Mouse (Mus musculus) heart, embryonic 14.5 days (tissue): ENCODE results near the gene Cobll1. TPM values are rescaled to one million over a fixed set of nuclear protein-coding genes. Genes with fewer than 3 reads are reported as not detected.

Experiments
- ATAC-seq: fragments of 200-750 bp; cut with Nextera tagmentation; 2 replicates; pipeline ENCODE4 v1.8.0; 2017; ENCODE audit warnings: low read depth, moderate TSS enrichment; ENCODE audit not compliant: insufficient number of reproducible peaks, insufficient read depth, low FRiP score
- H3K27ac ChIP-seq, 2 experiments: fragments of 200-500 bp in 1 of 2; fragments of 300-500 bp in 1 of 2; sonication (generic) in 1 of 2; replicated peaks in 1 of 2; 2 replicates each; pipeline ENCODE4 v1.5.1; 2012 to 2014; ENCODE audit warnings: low read depth in 2 of 2, low read length in 2 of 2, control low read depth in 1 of 2, mild to moderate bottlenecking in 1 of 2, mixed read lengths in 1 of 2; ENCODE audit not compliant: control insufficient read depth in 1 of 2, insufficient read depth in 1 of 2
- H3K27me3 ChIP-seq: fragments of 300-500 bp; sonication (generic); 2 replicates; pipeline ENCODE4 v1.6.1; 2014; ENCODE audit warnings: mild to moderate bottlenecking, low read length, control low read depth; ENCODE audit not compliant: control insufficient read depth, insufficient read depth
- H3K36me3 ChIP-seq: fragments of 300-500 bp; sonication (generic); 2 replicates; pipeline ENCODE4 v1.6.1; 2014; ENCODE audit warnings: mild to moderate bottlenecking, control low read depth, low read length, mixed read lengths; ENCODE audit not compliant: control insufficient read depth, insufficient read depth
- H3K4me1 ChIP-seq, 2 experiments: fragments of 200-500 bp in 1 of 2; fragments of 300-500 bp in 1 of 2; sonication (generic) in 1 of 2; 2 replicates each; pipeline ENCODE4 v1.6.1; 2012 to 2014; ENCODE audit warnings: low read length in 2 of 2, control low read depth in 1 of 2, mixed read lengths in 1 of 2; ENCODE audit not compliant: control insufficient read depth in 2 of 2, insufficient read depth in 2 of 2
- H3K4me2 ChIP-seq: fragments of 300-500 bp; sonication (generic); 2 replicates; pipeline ENCODE4 v1.6.1; 2014; ENCODE audit warnings: mild to moderate bottlenecking, low read length
- H3K4me3 ChIP-seq, 2 experiments: fragments of 200-500 bp in 1 of 2; fragments of 300-500 bp in 1 of 2; sonication (generic) in 1 of 2; 2 replicates each; pipeline ENCODE4 v1.5.1; 2012 to 2014; ENCODE audit warnings: low read length in 2 of 2, mild to moderate bottlenecking in 2 of 2, control low read depth in 1 of 2, low read depth in 1 of 2, moderate library complexity in 1 of 2; ENCODE audit not compliant: control insufficient read depth in 1 of 2, insufficient read depth in 1 of 2
- H3K9ac ChIP-seq: fragments of 300-500 bp; sonication (generic); 2 replicates; pipeline ENCODE4 v1.6.1; 2014; ENCODE audit warnings: mild to moderate bottlenecking, low read length
- H3K9me3 ChIP-seq: fragments of 300-500 bp; sonication (generic); 2 replicates; pipeline ENCODE4 v1.6.1; 2016; ENCODE audit warnings: low read length, control low read depth; ENCODE audit not compliant: control insufficient read depth
- WGBS: fragments of 180-500 bp; shearing (Covaris S2); extraction: QIAGEN DNeasy Blood & Tissue Kit; methylation state at CpG from one replicate; pipeline ENCODE4 v1.1.7; 2014; 5-methylcytosine and 5-hydroxymethylcytosine counted together
- polyA plus RNA-seq: library from polyadenylated mRNA; unstranded; fragments of >200 nt; fragmentation: Nextera tagmentation; extraction: Ambion mirVana; gene quantifications from 2 replicates; pipeline ENCODE4 v1.2.1, GENCODE M21; 2014

Gene Cobll1
- polyA plus RNA-seq, 1 experiment from 2014 or later, result 10.6 TPM

GRCm38 (mm10) chr2:65145421-65146117, 93.6 kb downstream of the Cobll1 start:
- Histone ChIP-seq H3K4me3 (no peak overlapping the region), H3K9ac (no peak overlapping the region), H3K27ac (no peak overlapping the region), H3K4me1 (no peaks in the 10 kb centered on the region; a peak in 1 of 4 replicates), H3K4me2 (no peak overlapping the region), H3K27me3 (no peaks in the 10 kb centered on the region), H3K9me3 (0 out of 2 replicates have a peak, but pooled peaks cover 5% of the 10 kb centered on the region), H3K36me3 (peaks cover 13% of the 10 kb centered on the region)
- 52% methylated on average over 6 of the region's 6 CpGs for WGBS
- 0 out of 2 replicates have a peak, but pooled peaks have one; percentile 50 for ATAC-seq

- H3K27ac ChIP-seq, result no peak overlapping the region
- no peak overlapping the region for H3K4me2 ChIP-seq
- H3K36me3 ChIP-seq, result no peaks in the 10 kb centered on the region
- ATAC-seq, result no peak
- 0 out of 2 replicates have a peak, but pooled peaks cover 5% of the 10 kb centered on the region for H3K9me3 ChIP-seq
- no peaks in the 10 kb centered on the region for H3K27me3 ChIP-seq
- H3K4me3 ChIP-seq, result no peak overlapping the region
- no peak overlapping the region for H3K9ac ChIP-seq
- WGBS, result 58% methylated on average over 4 of the region's 4 CpGs
- peaks cover 0 to 15% of the 10 kb centered on the region in 2 experiments; a peak in 2 of 4 replicates for H3K4me1 ChIP-seq
These were observed 98.0 kb downstream of the Cobll1 start for GRCm38 (mm10) chr2:65141093-65141661.

- peak; percentile 73 for ATAC-seq
- Histone ChIP-seq H3K4me3 (no peak overlapping the region), H3K9ac (no peak overlapping the region), H3K9me3 (0 out of 2 replicates have a peak, but pooled peaks cover 5% of the 10 kb centered on the region), H3K36me3 (no peaks in the 10 kb centered on the region), H3K4me1 (peaks cover 0 to 15% of the 10 kb centered on the region in 2 experiments; a peak in 2 of 4 replicates), H3K4me2 (peak overlapping the region; percentile 6; the same call in 1 of the 2 replicates), H3K27me3 (no peaks in the 10 kb centered on the region), H3K27ac (peak overlapping the region; percentile 20 to 56; a peak in 3 of 4 replicates)
- WGBS, result 18% methylated on average over 6 of the region's 6 CpGs
These were observed 98.8 kb downstream of the Cobll1 start for GRCm38 (mm10) chr2:65140330-65140922.

- Histone ChIP-seq H3K36me3 (no peaks in the 10 kb centered on the region), H3K4me2 (peak overlapping the region; percentile 6; the same call in 1 of the 2 replicates), H3K4me3 (no peak overlapping the region), H3K4me1 (peaks cover 0 to 15% of the 10 kb centered on the region in 2 experiments; a peak in 2 of 4 replicates), H3K9ac (no peak overlapping the region), H3K27ac (peak overlapping the region in 1 of 2 experiments; percentile 56; a peak in 2 of 4 replicates), H3K27me3 (no peaks in the 10 kb centered on the region), H3K9me3 (0 out of 2 replicates have a peak, but pooled peaks cover 5% of the 10 kb centered on the region)
- WGBS, result 70% methylated on average over 4 of the region's 4 CpGs
- ATAC-seq, result no peak
These were observed 99.4 kb downstream of the Cobll1 start for GRCm38 (mm10) chr2:65139606-65140329.

GRCm38 (mm10) chr2:65138992-65139391, 100.2 kb downstream of the Cobll1 start:
- H3K4me1 ChIP-seq, result peaks cover 0 to 15% of the 10 kb centered on the region in 2 experiments; a peak in 2 of 4 replicates
- no peaks in the 10 kb centered on the region for H3K36me3 ChIP-seq
- H3K4me2 ChIP-seq, result no peak overlapping the region
- no peak overlapping the region for H3K4me3 ChIP-seq
- H3K9ac ChIP-seq, result no peak overlapping the region
- ATAC-seq, result no peak
- WGBS, result 82% methylated on average over 5 of the region's 5 CpGs
- 0 out of 2 replicates have a peak, but pooled peaks cover 5% of the 10 kb centered on the region for H3K9me3 ChIP-seq
- no peaks in the 10 kb centered on the region for H3K27me3 ChIP-seq
- peak overlapping the region in 1 of 2 experiments; percentile 6; a peak in 1 of 4 replicates for H3K27ac ChIP-seq

GRCm38 (mm10) chr2:65126141-65126783, 112.9 kb downstream of the Cobll1 start:
- Histone ChIP-seq H3K4me1 (peaks cover 7 to 10% of the 10 kb centered on the region in 2 experiments; a peak in 3 of 4 replicates), H3K27ac (no peak overlapping the region), H3K27me3 (no peaks in the 10 kb centered on the region), H3K4me2 (no peak overlapping the region), H3K4me3 (no peak overlapping the region), H3K9ac (no peak overlapping the region), H3K9me3 (peaks cover 3% of the 10 kb centered on the region), H3K36me3 (peaks cover 11% of the 10 kb centered on the region; the same call in 1 of the 2 replicates)
- ATAC-seq, result no peak
- WGBS, result 89% methylated on average over 12 of the region's 12 CpGs
